Mouse (Mus musculus) heart, postnatal 36 days (tissue): ENCODE measurements around the gene 4921539E11Rik. TPM values are rescaled to one million over a fixed set of nuclear protein-coding genes. Genes with fewer than 3 reads are reported as not detected.

Experiments
- total RNA-seq, 2 experiments: library from RNA; stranded (reverse); gene quantifications; 2 replicates each; pipeline ENCODE4 v1.2.3; 2021

The 4921539E11Rik gene
- total RNA-seq, 2 experiments from 2014 or later = not detected

Other genes with a start within 250 kb of the 4921539E11Rik start
- 10 to 100 TPM; 32.5 to 34.6 TPM for gene Mier1, start 176.5 kb downstream of the 4921539E11Rik start, total RNA-seq
- 1 to 10 TPM; 1.1 to 1.5 TPM for gene Wdr78, start 176.3 kb downstream of the 4921539E11Rik start, total RNA-seq
- 10 to 100 TPM in 1 of 2 experiments, 1 to 10 TPM in 1; 6.0 to 10.1 TPM for gene Slc35d1, start 75.7 kb downstream of the 4921539E11Rik start, total RNA-seq
- gene Oma1, start 22.9 kb upstream of the 4921539E11Rik start, total RNA-seq = 10 to 100 TPM; 27.9 to 36.5 TPM